Mouse (Mus musculus): ENCODE results near the gene Adamts10.

Gene Adamts10

GRCm38 (mm10) chr17:33523918-33524755 is at the start of gene Adamts10:
Adamts10 (plus strand) TSS chr17:33524204.
- DNase-seq (ENCODE audit: low read depth) = peak; percentile 31

- no peak for DNase-seq (ENCODE audit: low read depth)
These were observed 40.0 kb upstream of the Adamts10 start for GRCm38 (mm10) chr17:33484020-33484419.

- DNase-seq (ENCODE audit: low read depth) = no peak
These were observed 36.8 kb upstream of the Adamts10 start for GRCm38 (mm10) chr17:33487211-33487610.

- DNase-seq (ENCODE audit: low read depth) = no peak
These were observed 36.4 kb upstream of the Adamts10 start for GRCm38 (mm10) chr17:33487652-33488051.

GRCm38 (mm10) chr17:33491371-33491770 is 32.6 kb upstream of the Adamts10 start:
- DNase-seq (ENCODE audit: low read depth) = no peak

- no peak for DNase-seq (ENCODE audit: low read depth)
These were observed 30.9 kb upstream of the Adamts10 start for GRCm38 (mm10) chr17:33493065-33493464.

GRCm38 (mm10) chr17:33494586-33494985 is 29.4 kb upstream of the Adamts10 start:
- no peak for DNase-seq (ENCODE audit: low read depth)

GRCm38 (mm10) chr17:33498918-33499317 is 25.1 kb upstream of the Adamts10 start:
- no peak for DNase-seq (ENCODE audit: low read depth)

GRCm38 (mm10) chr17:33508386-33508785 is 15.6 kb upstream of the Adamts10 start:
- DNase-seq (ENCODE audit: low read depth) = no peak

- DNase-seq (ENCODE audit: low read depth) = no peak
These were observed 13.8 kb upstream of the Adamts10 start for GRCm38 (mm10) chr17:33510172-33510571.

- no peak for DNase-seq (ENCODE audit: low read depth)
These were observed 11.3 kb upstream of the Adamts10 start for GRCm38 (mm10) chr17:33512441-33513415.

GRCm38 (mm10) chr17:33513874-33514273 is 10.1 kb upstream of the Adamts10 start:
- no peak for DNase-seq (ENCODE audit: low read depth)

- no peak for DNase-seq (ENCODE audit: low read depth)
These were observed 3.6 kb upstream of the Adamts10 start for GRCm38 (mm10) chr17:33520366-33520765.

- no peak for DNase-seq (ENCODE audit: low read depth)
These were observed 530 bp upstream of the Adamts10 start for GRCm38 (mm10) chr17:33523431-33523917.

- peak; percentile 27 for DNase-seq (ENCODE audit: low read depth)
These were observed 886 bp downstream of the Adamts10 start for GRCm38 (mm10) chr17:33524806-33525373.

- peak; percentile 88 for DNase-seq (ENCODE audit: low read depth)
These were observed 2.5 kb downstream of the Adamts10 start for GRCm38 (mm10) chr17:33526506-33526905.

GRCm38 (mm10) chr17:33539106-33539675 is 15.2 kb downstream of the Adamts10 start:
- DNase-seq (ENCODE audit: low read depth) = peak; percentile 50

- no peak for DNase-seq (ENCODE audit: low read depth)
These were observed 15.9 kb downstream of the Adamts10 start for GRCm38 (mm10) chr17:33539878-33540277.

GRCm38 (mm10) chr17:33549212-33549611 is 25.2 kb downstream of the Adamts10 start:
- DNase-seq (ENCODE audit: low read depth) = no peak

- DNase-seq (ENCODE audit: low read depth) = no peak
These were observed 26.4 kb downstream of the Adamts10 start for GRCm38 (mm10) chr17:33550388-33550787.

GRCm38 (mm10) chr17:33552113-33552512 is 28.1 kb downstream of the Adamts10 start:
- no peak for DNase-seq (ENCODE audit: low read depth)

- DNase-seq (ENCODE audit: low read depth) = peak; percentile 22
These were observed 29.0 kb downstream of the Adamts10 start for GRCm38 (mm10) chr17:33552964-33553363.

Data from fibroblast of lung, adult 2 months (primary cell).